Mouse (Mus musculus) liver (tissue): Measurements from ENCODE around the gene Phf1.

Experiments used
- DNase-seq: peaks from one replicate; pipeline ENCODE4 v3.0.0-alpha.2; 2020; ENCODE audit warnings: mixed read lengths

Phf1 gene

GRCm38 (mm10) chr17:26933885-26934827 is 1.3 kb downstream of the Phf1 start:
- DNase-seq = no peak

GRCm38 (mm10) chr17:26935027-26935426 is 2.2 kb downstream of the Phf1 start:
- no peak for DNase-seq

- DNase-seq = no peak
Measured at GRCm38 (mm10) chr17:26936453-26936852, 3.6 kb downstream of the Phf1 start.

- DNase-seq = no peak
Measured at GRCm38 (mm10) chr17:26936921-26937695, 4.3 kb downstream of the Phf1 start.

GRCm38 (mm10) chr17:26937883-26938695 is 5.2 kb downstream of the Phf1 start:
- no peak for DNase-seq

GRCm38 (mm10) chr17:26938731-26939130 is 5.9 kb downstream of the Phf1 start:
- peak; percentile 33 for DNase-seq

- DNase-seq = peak; percentile 100
Measured at GRCm38 (mm10) chr17:26939178-26939972, 6.5 kb downstream of the Phf1 start, which contains the start of gene Cuta. Gene Cuta (minus strand): TSS chr17:26939569.

- DNase-seq = no peak
Measured at GRCm38 (mm10) chr17:26939973-26940300, 7.1 kb downstream of the Phf1 start.

GRCm38 (mm10) chr17:26941031-26941789 is 8.4 kb downstream of the Phf1 start, which contains the start of gene Syngap1:
Gene Syngap1 (plus strand): TSS chr17:26941253.
- peak; percentile 74 for DNase-seq

GRCm38 (mm10) chr17:26941841-26942570 is 9.2 kb downstream of the Phf1 start:
- no peak for DNase-seq

- no peak for DNase-seq
Measured at GRCm38 (mm10) chr17:26945824-26946495, 13.1 kb downstream of the Phf1 start.

- peak; percentile 72 for DNase-seq
Measured at GRCm38 (mm10) chr17:26946567-26946966, 13.7 kb downstream of the Phf1 start.

GRCm38 (mm10) chr17:26947231-26948100 is 14.6 kb downstream of the Phf1 start:
- no peak for DNase-seq

GRCm38 (mm10) chr17:26948316-26949050 is 15.6 kb downstream of the Phf1 start:
- DNase-seq = peak; percentile 64

- no peak for DNase-seq
Measured at GRCm38 (mm10) chr17:26949051-26949577, 16.3 kb downstream of the Phf1 start.

- no peak for DNase-seq
Measured at GRCm38 (mm10) chr17:26949866-26950265, 17.0 kb downstream of the Phf1 start.

GRCm38 (mm10) chr17:26950560-26951288 is 17.9 kb downstream of the Phf1 start:
- DNase-seq = no peak
